8 mouse cellular contexts compared by ENCODE assay signal in the genomic region with DNA sequence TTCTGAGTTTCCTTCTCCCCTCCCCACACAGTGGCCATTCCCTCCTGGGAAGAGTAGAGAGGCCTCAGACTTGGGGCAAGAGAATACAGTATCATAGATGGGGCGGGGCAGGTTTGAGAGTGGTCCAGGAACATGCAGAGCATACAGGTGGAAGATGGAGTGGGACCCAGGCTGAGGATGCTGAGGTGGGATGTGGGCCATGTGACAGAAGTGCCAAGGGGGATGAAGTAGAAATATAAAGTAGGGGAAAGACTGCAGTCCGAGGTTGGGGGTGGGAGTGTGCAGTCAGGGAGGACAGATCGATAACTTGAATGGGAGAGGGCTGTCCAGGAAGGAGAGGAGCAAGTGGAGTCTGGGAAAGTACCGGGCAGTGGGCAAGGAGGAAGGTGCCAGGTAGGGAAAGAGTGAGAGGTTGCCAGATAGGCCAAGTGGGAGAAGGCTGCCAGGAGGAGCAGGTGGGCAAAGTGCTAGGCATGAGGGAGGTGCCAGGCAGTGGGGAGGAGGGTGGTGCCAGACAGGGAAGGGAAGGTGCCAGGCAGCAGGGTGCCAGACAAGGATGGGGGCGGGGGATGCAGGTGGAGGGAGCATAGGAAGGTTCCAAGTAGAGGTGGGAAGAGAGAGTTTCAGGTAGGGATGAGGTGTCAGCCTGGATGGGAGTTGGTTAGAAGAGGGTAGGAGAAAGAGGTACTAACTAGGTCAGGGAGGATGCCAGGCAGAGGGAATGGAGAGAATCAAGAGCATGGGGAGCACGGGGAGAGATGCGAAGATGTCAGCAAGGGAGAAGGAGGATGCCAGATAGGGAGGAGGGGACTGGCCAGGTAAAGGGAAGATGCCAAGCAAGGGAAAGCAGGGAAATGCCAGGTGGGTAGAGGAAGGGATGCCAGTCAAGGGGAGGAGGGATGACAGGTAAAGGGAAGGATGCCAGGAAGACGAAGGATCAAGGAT. TPM values are rescaled to one million over a fixed set of nuclear protein-coding genes. Genes with fewer than 3 reads are reported as not detected.
A peak's percentile ranks its signal among the peaks of the same experiment; 100 is the strongest.
DNase-seq lines count a peak whose midpoint lies in the region; ATAC-seq lines count a peak whose summit lies in the region.

No protein-coding gene starts in this region.

- H3K9ac ChIP-seq in kidney, embryonic 14.5 days (ENCODE audit: low read depth, low read length), result no peak overlapping the region
- peak overlapping the region; percentile 76 for H3K9ac ChIP-seq in forebrain, embryonic 14.5 days (ENCODE audit: low read length)
- H3K9ac ChIP-seq in midbrain, embryonic 12.5 days (replicated peaks), result peak overlapping the region; percentile 76

- peaks cover 8% of the 10 kb centered on the region for H3K4me1 ChIP-seq in kidney, embryonic 14.5 days (ENCODE audit: control insufficient read depth, insufficient read depth, low read length)
- peaks cover 21% of the 10 kb centered on the region for H3K4me1 ChIP-seq in forebrain, embryonic 14.5 days (ENCODE audit: control insufficient read depth, insufficient read depth, low read length)
- peaks cover 19% of the 10 kb centered on the region for H3K4me1 ChIP-seq in midbrain, embryonic 12.5 days

- H3K9me3 ChIP-seq in kidney, embryonic 14.5 days (ENCODE audit: control insufficient read depth, low read length), result no peaks in the 10 kb centered on the region
- H3K9me3 ChIP-seq in forebrain, embryonic 14.5 days (replicated peaks; ENCODE audit: control insufficient read depth, low read length), result no peaks in the 10 kb centered on the region
- no peaks in the 10 kb centered on the region for H3K9me3 ChIP-seq in midbrain, embryonic 12.5 days

- no peaks in the 10 kb centered on the region for H3K27me3 ChIP-seq in kidney, embryonic 14.5 days (ENCODE audit: control insufficient read depth, insufficient read depth, low read length)
- H3K27me3 ChIP-seq in forebrain, embryonic 14.5 days (replicated peaks; ENCODE audit: control insufficient read depth, insufficient read depth, low read length), result no peaks in the 10 kb centered on the region
- peaks cover 46% of the 10 kb centered on the region for H3K27me3 ChIP-seq in midbrain, embryonic 12.5 days

- no peaks in the 10 kb centered on the region for H3K36me3 ChIP-seq in kidney, embryonic 14.5 days (ENCODE audit: control insufficient read depth, insufficient read depth, low read length)
- no peaks in the 10 kb centered on the region for H3K36me3 ChIP-seq in forebrain, embryonic 14.5 days (ENCODE audit: control insufficient read depth, insufficient read depth, low read length)
- H3K36me3 ChIP-seq in midbrain, embryonic 12.5 days, result no peaks in the 10 kb centered on the region

- WGBS in kidney, embryonic 14.5 days, result 43% methylated on average over 8 of the region's 8 CpGs
- WGBS in forebrain, embryonic 14.5 days, result 40% methylated on average over 8 of the region's 8 CpGs
- 42% methylated on average over 8 of the region's 8 CpGs for WGBS in midbrain, embryonic 12.5 days

- peak overlapping the region; percentile 61 for H3K4me2 ChIP-seq in kidney, embryonic 14.5 days (replicated peaks; ENCODE audit: low read depth, low read length)
- peak overlapping the region; percentile 58 for H3K4me2 ChIP-seq in forebrain, embryonic 14.5 days (ENCODE audit: low read length)
- H3K4me2 ChIP-seq in midbrain, embryonic 12.5 days (replicated peaks), result peak overlapping the region; percentile 80

- no peak for DNase-seq in kidney, postnatal 36 days
- peak; percentile 88 to 92 for DNase-seq in cerebellum, adult 18-20 months
- peak; percentile 62 for DNase-seq in forebrain, embryonic 14.5 days (ENCODE audit: low spot score)
- no peak for DNase-seq in adrenal gland, postnatal 25 days
- no peak for DNase-seq in adrenal gland, postnatal 4 days (ENCODE audit: low spot score in 2 of 2)

- no peak overlapping the region for H3K27ac ChIP-seq in kidney, embryonic 14.5 days (ENCODE audit: low read depth, low read length)
- H3K27ac ChIP-seq in forebrain, embryonic 14.5 days (ENCODE audit: low read depth, low read length), result peak overlapping the region; percentile 65
- H3K27ac ChIP-seq in midbrain, embryonic 12.5 days (replicated peaks), result no peak overlapping the region

- H3K4me3 ChIP-seq in kidney, embryonic 14.5 days (ENCODE audit: low read length), result peak overlapping the region; percentile 41
- peak overlapping the region; percentile 52 for H3K4me3 ChIP-seq in forebrain, embryonic 14.5 days (ENCODE audit: low read depth, low read length)
- peak overlapping the region; percentile 58 for H3K4me3 ChIP-seq in midbrain, embryonic 12.5 days

- no peak for ATAC-seq in kidney, embryonic 14.5 days (ENCODE audit: low FRiP score, low TSS enrichment)
- peak; percentile 51 for ATAC-seq in forebrain, embryonic 14.5 days
- ATAC-seq in midbrain, embryonic 12.5 days (ENCODE audit: low FRiP score, low read depth), result no peak
- no peak for ATAC-seq in erythroblast, adult 5-6 weeks (replicated peaks; ENCODE audit: low FRiP score, poor library complexity, severe bottlenecking)

RNA-seq across cellular contexts. Expression of gene Smarcd3, which starts 0.9 kb away (rescaled TPM):
- 40.4 and 41.1 TPM in 2 replicates for polyA plus RNA-seq in kidney, embryonic 14.5 days (2014; fragmentation: Nextera tagmentation; extraction: Ambion mirVana)
- 170 and 177 TPM in 2 replicates for polyA plus RNA-seq in forebrain, embryonic 14.5 days (2014; fragmentation: Nextera tagmentation; extraction: Ambion mirVana)
- polyA plus RNA-seq in midbrain, embryonic 12.5 days (2016; fragmentation: Nextera tagmentation; extraction: Ambion mirVana), result 108 and 120 TPM in 2 replicates
- 14.5 and 18.7 TPM in 2 replicates for total RNA-seq in adrenal gland, postnatal 25 days (2021)
- total RNA-seq in adrenal gland, postnatal 4 days (2021), result 10 to 100 TPM; 27.9 to 30.6 TPM
- total RNA-seq in erythroblast, adult 5-6 weeks (2015; ENCODE audit: low replicate concordance), result not detected in 2 replicates
- total RNA-seq in erythroblast, adult 5-6 weeks (2017; ENCODE audit: low replicate concordance), result 0.42 TPM in 1 of 2 replicates, not detected in the other

RNA-seq across cellular contexts. Expression of gene Chpf2, which starts 36.8 kb away (rescaled TPM):
- polyA plus RNA-seq in kidney, embryonic 14.5 days (2014; fragmentation: Nextera tagmentation; extraction: Ambion mirVana), result 8.3 and 11.0 TPM in 2 replicates
- 10.6 and 13.8 TPM in 2 replicates for polyA plus RNA-seq in forebrain, embryonic 14.5 days (2014; fragmentation: Nextera tagmentation; extraction: Ambion mirVana)
- 18.3 and 22.1 TPM in 2 replicates for polyA plus RNA-seq in midbrain, embryonic 12.5 days (2016; fragmentation: Nextera tagmentation; extraction: Ambion mirVana)
- total RNA-seq in adrenal gland, postnatal 25 days (2021), result 40.7 and 66.4 TPM in 2 replicates
- total RNA-seq in adrenal gland, postnatal 4 days (2021), result 10 to 100 TPM; 59.1 to 68.4 TPM
- 0.96 and 1.3 TPM in 2 replicates for total RNA-seq in erythroblast, adult 5-6 weeks (2015; ENCODE audit: low replicate concordance)
- total RNA-seq in erythroblast, adult 5-6 weeks (2017; ENCODE audit: low replicate concordance), result 1.6 and 3.6 TPM in 2 replicates

RNA-seq across cellular contexts. Expression of gene Abcf2, which starts 46.0 kb away (rescaled TPM):
- polyA plus RNA-seq in kidney, embryonic 14.5 days (2014; fragmentation: Nextera tagmentation; extraction: Ambion mirVana), result 102 and 121 TPM in 2 replicates
- 111 and 112 TPM in 2 replicates for polyA plus RNA-seq in forebrain, embryonic 14.5 days (2014; fragmentation: Nextera tagmentation; extraction: Ambion mirVana)
- polyA plus RNA-seq in midbrain, embryonic 12.5 days (2016; fragmentation: Nextera tagmentation; extraction: Ambion mirVana), result 126 TPM in 2 replicates
- 74.1 and 76.8 TPM in 2 replicates for total RNA-seq in adrenal gland, postnatal 25 days (2021)
- total RNA-seq in adrenal gland, postnatal 4 days (2021), result 10 to 100 TPM; 54.7 to 59.8 TPM
- total RNA-seq in erythroblast, adult 5-6 weeks (2015; ENCODE audit: low replicate concordance), result 7.1 and 9.8 TPM in 2 replicates
- 17.4 and 22.3 TPM in 2 replicates for total RNA-seq in erythroblast, adult 5-6 weeks (2017; ENCODE audit: low replicate concordance)

Comparison
In these comparisons a context has a peak if more than half of its experiments do, and no peak if none do; other contexts are left out.
1. DNase-seq: peak in cerebellum, adult 18-20 months (2 of 2) and forebrain, embryonic 14.5 days (single experiment); none in kidney, postnatal 36 days (0 of 2), adrenal gland, postnatal 25 days (single experiment) and adrenal gland, postnatal 4 days (0 of 2).
2. RNA of gene Smarcd3, which starts 0.9 kb away (total RNA-seq): 27.9 to 30.6 TPM in adrenal gland, postnatal 4 days and 14.5 to 18.7 TPM in adrenal gland, postnatal 25 days; 0.42 TPM in erythroblast, adult 5-6 weeks; every median in the first group is over 10 times any median in the second.
3. Peak in every context shown above with its lines, with median percentiles within 50 percentile points of each other: H3K4me2 ChIP-seq and H3K4me3 ChIP-seq.